Mouse (Mus musculus) kidney, embryonic 16.5 days (tissue): ENCODE data around the gene Zdhhc22. TPM values are rescaled to one million over a fixed set of nuclear protein-coding genes. Genes with fewer than 3 reads are reported as not detected.

Experiments
- ATAC-seq: fragments of 200-750 bp; cut with Nextera tagmentation; 2 replicates; pipeline ENCODE4 v1.8.0; 2017; ENCODE audit warnings: moderate TSS enrichment; ENCODE audit not compliant: low FRiP score, low TSS enrichment
- H3K27ac ChIP-seq: fragments of 300-500 bp; sonication (generic); 2 replicates; pipeline ENCODE4 v1.5.1; 2014; ENCODE audit warnings: low read length
- H3K27me3 ChIP-seq: fragments of 300-500 bp; sonication (generic); 2 replicates; pipeline ENCODE4 v1.6.1; 2014; ENCODE audit warnings: low read length, control low read depth, mixed read lengths; ENCODE audit not compliant: insufficient read depth
- H3K36me3 ChIP-seq: fragments of 300-500 bp; sonication (generic); 2 replicates; pipeline ENCODE4 v1.6.1; 2014; ENCODE audit warnings: low read length, control low read depth, mixed read lengths; ENCODE audit not compliant: insufficient read depth
- H3K4me1 ChIP-seq: fragments of 300-500 bp; sonication (generic); 2 replicates; pipeline ENCODE4 v1.6.1; 2014; ENCODE audit warnings: low read length, control low read depth, mixed read lengths; ENCODE audit not compliant: insufficient read depth
- H3K4me2 ChIP-seq: fragments of 300-500 bp; sonication (generic); replicated peaks from 2 replicates; pipeline ENCODE4 v1.6.1; 2014; ENCODE audit warnings: low read depth, low read length
- H3K4me3 ChIP-seq: fragments of 300-500 bp; sonication (generic); 2 replicates; pipeline ENCODE4 v1.5.1; 2014; ENCODE audit warnings: mild to moderate bottlenecking, low read length
- H3K9ac ChIP-seq: fragments of 300-500 bp; sonication (generic); replicated peaks from 2 replicates; pipeline ENCODE4 v1.6.1; 2014; ENCODE audit warnings: low read length
- H3K9me3 ChIP-seq: fragments of 300-500 bp; sonication (generic); 2 replicates; pipeline ENCODE4 v1.6.1; 2016; ENCODE audit warnings: low read length, control low read depth
- WGBS: fragments of 180-500 bp; shearing (Covaris S2); extraction: QIAGEN DNeasy Blood & Tissue Kit; methylation state at CpG from one replicate; pipeline ENCODE4 v1.1.7; 2014; 5-methylcytosine and 5-hydroxymethylcytosine counted together
- polyA plus RNA-seq: library from polyadenylated mRNA; unstranded; fragments of >200 nt; fragmentation: Nextera tagmentation; extraction: Ambion mirVana; gene quantifications from 2 replicates; pipeline ENCODE4 v1.2.1, GENCODE M21; 2015

Zdhhc22 gene
- polyA plus RNA-seq, 1 experiment from 2014 or later = not detected

DNA sequence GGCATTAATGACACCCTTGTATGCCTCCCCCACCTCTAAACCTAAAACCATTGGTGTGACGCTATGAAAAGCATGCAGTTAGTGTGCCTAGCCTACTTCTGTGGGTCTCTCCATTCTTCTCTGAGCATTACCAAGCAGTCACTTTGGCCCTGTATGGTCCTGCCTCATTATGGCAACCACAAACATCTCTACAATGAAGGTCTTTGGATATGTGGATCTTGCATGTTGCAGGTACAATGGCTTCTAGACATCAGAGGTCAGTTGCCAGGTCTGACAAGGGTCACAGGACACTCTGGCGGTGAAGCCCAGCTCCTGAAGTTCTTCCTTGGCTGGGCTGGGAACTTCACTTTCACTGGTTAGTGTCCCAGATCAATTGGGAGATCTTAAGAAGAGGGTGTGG lies 31.8 kb upstream of the Zdhhc22 start:
- Histone ChIP-seq H3K36me3 (no peaks in the 10 kb centered on the region), H3K27me3 (peaks cover 16% of the 10 kb centered on the region), H3K4me1 (peaks cover 10% of the 10 kb centered on the region; the same call in 1 of the 2 replicates), H3K4me3 (no peak overlapping the region), H3K27ac (no peak overlapping the region), H3K9ac (no peak overlapping the region), H3K4me2 (no peak overlapping the region), H3K9me3 (no peaks in the 10 kb centered on the region)
- ATAC-seq = no peak
- 69% methylated on average over 2 of the region's 2 CpGs for WGBS

- Histone ChIP-seq H3K4me3 (no peak within 1 kb of the TSS), H3K36me3 (no peaks in the 10 kb centered on the region), H3K9ac (no peak within 1 kb of the TSS), H3K4me1 (0 out of 2 replicates have a peak, but pooled peaks cover 1% of the 10 kb centered on the region), H3K9me3 (no peaks in the 10 kb centered on the region), H3K27ac (no peak within 1 kb of the TSS), H3K27me3 (peaks cover 7% of the 10 kb centered on the region; the same call in 1 of the 2 replicates), H3K4me2 (no peak within 1 kb of the TSS)
- 68% methylated on average over 6 of the region's 6 CpGs for WGBS
- no peak for ATAC-seq
Observed at GRCm38 (mm10) chr12:87021040-87021439, 30.8 kb upstream of the Zdhhc22 start, which contains the start of gene Tmem63c. TSS of gene Tmem63c (plus strand) at chr12:87021340.

DNA sequence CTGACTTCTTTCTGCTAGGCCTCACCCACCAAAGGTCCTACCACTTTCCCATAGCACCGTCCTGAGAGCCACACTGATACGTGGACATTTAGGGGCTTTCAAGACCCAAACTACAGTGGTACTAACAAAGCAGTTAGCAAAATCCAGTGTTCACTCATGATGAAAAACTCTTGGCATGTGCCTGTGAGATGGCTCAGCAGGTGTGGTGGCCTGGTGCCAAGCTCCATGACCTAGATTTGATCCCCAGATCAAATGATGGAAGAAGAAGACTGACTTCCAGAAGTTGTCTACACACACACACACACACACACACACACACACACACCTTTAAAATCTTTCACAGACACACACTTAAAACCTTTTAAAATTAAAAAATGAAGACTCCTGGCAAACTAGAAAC lies 28.5 kb upstream of the Zdhhc22 start:
- no peaks in the 10 kb centered on the region for H3K4me1 ChIP-seq
- ATAC-seq = no peak

GRCm38 (mm10) chr12:87017041-87017440 lies 26.8 kb upstream of the Zdhhc22 start:
- Histone ChIP-seq H3K9me3 (no peaks in the 10 kb centered on the region), H3K9ac (no peak overlapping the region), H3K4me1 (no peaks in the 10 kb centered on the region), H3K4me2 (no peak overlapping the region), H3K36me3 (no peaks in the 10 kb centered on the region), H3K27ac (no peak overlapping the region), H3K4me3 (no peak overlapping the region), H3K27me3 (no peaks in the 10 kb centered on the region)
- no peak for ATAC-seq
- 60% methylated on average over 3 of the region's 3 CpGs for WGBS

More for the DNA sequence above, 28.5 kb upstream of the Zdhhc22 start:
- no peaks in the 10 kb centered on the region for H3K27me3 ChIP-seq
- no peak overlapping the region for H3K4me2 ChIP-seq
- no peaks in the 10 kb centered on the region for H3K9me3 ChIP-seq
- no peak overlapping the region for H3K27ac ChIP-seq
- WGBS = 84% methylated on average over 2 of the region's 2 CpGs
- no peak overlapping the region for H3K4me3 ChIP-seq
- H3K36me3 ChIP-seq = no peaks in the 10 kb centered on the region
- no peak overlapping the region for H3K9ac ChIP-seq

- no peak overlapping the region for H3K9ac ChIP-seq
- H3K4me3 ChIP-seq = no peak overlapping the region
- H3K4me2 ChIP-seq = no peak overlapping the region
- no peaks in the 10 kb centered on the region for H3K36me3 ChIP-seq
- H3K9me3 ChIP-seq = no peaks in the 10 kb centered on the region
- no peaks in the 10 kb centered on the region for H3K4me1 ChIP-seq
- no peak overlapping the region for H3K27ac ChIP-seq
- no peak for ATAC-seq
- 88% methylated on average over 4 of the region's 4 CpGs for WGBS
- H3K27me3 ChIP-seq = no peaks in the 10 kb centered on the region; the same call in 1 of the 2 replicates
Observed at GRCm38 (mm10) chr12:87004596-87004995, 14.4 kb upstream of the Zdhhc22 start.

GRCm38 (mm10) chr12:87003606-87004005 lies 13.4 kb upstream of the Zdhhc22 start:
- H3K36me3 ChIP-seq = no peaks in the 10 kb centered on the region
- H3K4me1 ChIP-seq = no peaks in the 10 kb centered on the region
- ATAC-seq = no peak
- WGBS = 52% methylated on average over 3 of the region's 3 CpGs
- no peaks in the 10 kb centered on the region; the same call in 1 of the 2 replicates for H3K27me3 ChIP-seq
- no peak overlapping the region for H3K4me3 ChIP-seq
- no peaks in the 10 kb centered on the region for H3K9me3 ChIP-seq
- H3K4me2 ChIP-seq = no peak overlapping the region
- H3K9ac ChIP-seq = no peak overlapping the region
- H3K27ac ChIP-seq = no peak overlapping the region

DNA sequence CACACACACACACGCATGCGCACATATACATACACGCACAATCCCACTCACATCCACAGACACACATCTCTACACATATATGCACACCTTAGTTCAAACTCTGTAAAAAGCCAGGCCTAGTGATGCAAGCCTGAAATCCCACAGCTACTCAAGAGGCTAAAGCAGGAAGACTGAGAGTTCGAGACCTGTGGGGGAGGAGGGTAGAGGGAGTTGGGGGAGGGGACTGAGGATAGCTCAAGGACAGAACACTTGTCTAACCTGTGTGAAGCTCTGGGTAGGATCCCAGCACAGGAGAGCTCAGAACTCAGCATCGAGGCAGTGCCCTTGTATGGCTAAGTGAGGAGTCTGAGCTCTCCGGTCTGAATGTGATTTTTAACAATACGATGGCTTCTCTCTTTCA lies 12.6 kb upstream of the Zdhhc22 start:
- no peak overlapping the region for H3K4me3 ChIP-seq
- H3K9ac ChIP-seq = no peak overlapping the region
- 68% methylated on average over 7 of the region's 7 CpGs for WGBS
- H3K27ac ChIP-seq = no peak overlapping the region
- H3K4me2 ChIP-seq = no peak overlapping the region
- H3K27me3 ChIP-seq = no peaks in the 10 kb centered on the region
- no peaks in the 10 kb centered on the region for H3K36me3 ChIP-seq
- no peaks in the 10 kb centered on the region for H3K4me1 ChIP-seq
- no peak for ATAC-seq
- no peaks in the 10 kb centered on the region for H3K9me3 ChIP-seq

DNA sequence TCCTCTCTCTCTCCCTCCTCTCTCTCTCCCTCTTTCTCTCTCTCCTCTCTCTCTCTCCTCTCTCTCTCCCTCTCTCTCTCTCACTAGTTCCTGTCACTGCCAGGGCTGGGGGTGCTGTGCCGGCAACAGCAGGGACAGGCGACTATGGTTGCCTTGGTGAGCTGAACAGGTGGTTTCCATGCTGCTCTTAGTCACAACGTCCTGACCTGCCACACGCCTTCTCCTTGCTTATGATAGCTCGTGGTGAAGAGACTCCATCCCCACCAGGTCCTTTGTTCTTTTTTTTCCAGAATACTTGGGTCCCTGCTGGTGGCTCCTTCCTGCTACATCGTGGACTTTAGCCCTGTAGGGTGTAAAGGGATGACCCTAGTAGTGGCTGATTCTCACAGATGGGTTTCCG lies 12.0 kb upstream of the Zdhhc22 start:
- no peaks in the 10 kb centered on the region for H3K9me3 ChIP-seq
- no peak overlapping the region for H3K9ac ChIP-seq
- no peak overlapping the region for H3K4me3 ChIP-seq
- no peaks in the 10 kb centered on the region for H3K27me3 ChIP-seq
- 54% methylated on average over 7 of the region's 7 CpGs for WGBS
- no peak for ATAC-seq
- H3K4me1 ChIP-seq = no peaks in the 10 kb centered on the region
- no peak overlapping the region for H3K27ac ChIP-seq
- H3K4me2 ChIP-seq = no peak overlapping the region
- H3K36me3 ChIP-seq = no peaks in the 10 kb centered on the region

- H3K9ac ChIP-seq = no peak overlapping the region
- H3K27ac ChIP-seq = no peak overlapping the region
- no peaks in the 10 kb centered on the region for H3K4me1 ChIP-seq
- H3K4me2 ChIP-seq = no peak overlapping the region
- no peak for ATAC-seq
- H3K4me3 ChIP-seq = no peak overlapping the region
- H3K27me3 ChIP-seq = no peaks in the 10 kb centered on the region
- WGBS = 46% methylated on average over 6 of the region's 6 CpGs
- no peaks in the 10 kb centered on the region for H3K36me3 ChIP-seq
- H3K9me3 ChIP-seq = no peaks in the 10 kb centered on the region
Observed at GRCm38 (mm10) chr12:87000840-87001176, 10.6 kb upstream of the Zdhhc22 start.

DNA sequence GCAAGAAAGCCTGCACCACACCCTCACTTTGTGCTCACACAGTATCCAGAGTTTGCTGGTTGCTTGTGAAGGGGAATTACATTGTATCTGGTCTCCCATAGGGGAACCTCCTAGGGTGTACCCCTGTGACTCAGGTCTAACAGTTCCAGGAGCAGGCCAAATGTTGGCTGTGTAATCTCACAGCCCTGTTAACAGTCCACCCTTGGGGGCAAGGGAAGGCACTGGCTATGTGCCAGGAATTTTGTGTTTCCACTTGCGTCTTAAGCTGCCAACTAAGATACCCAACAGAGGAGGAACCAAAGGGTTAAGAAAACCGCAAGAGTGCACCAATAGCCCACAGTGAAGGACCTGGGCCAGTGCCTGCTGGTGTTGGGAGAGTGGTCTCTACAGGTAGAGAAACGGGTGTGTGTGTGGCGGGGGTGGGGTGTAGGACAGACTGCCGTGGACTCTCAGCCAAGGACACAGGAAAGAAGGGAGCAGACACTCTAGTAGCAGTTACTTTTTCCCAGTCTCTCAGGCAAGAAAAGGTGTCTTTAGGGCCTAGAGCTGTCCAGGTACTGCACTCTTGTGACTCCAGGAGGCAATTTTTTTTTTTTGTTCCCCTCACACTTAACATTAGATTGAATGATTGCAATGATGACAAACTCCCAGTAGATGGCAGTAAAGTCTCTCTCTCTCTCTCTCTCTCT lies 10.1 kb upstream of the Zdhhc22 start:
- ATAC-seq = no peak
- Histone ChIP-seq H3K4me2 (no peak overlapping the region), H3K4me1 (no peaks in the 10 kb centered on the region), H3K27me3 (no peaks in the 10 kb centered on the region), H3K9ac (no peak overlapping the region), H3K27ac (no peak overlapping the region), H3K36me3 (no peaks in the 10 kb centered on the region), H3K9me3 (no peaks in the 10 kb centered on the region), H3K4me3 (no peak overlapping the region)
- 59% methylated on average over 5 of the region's 5 CpGs for WGBS
